Mouse (Mus musculus) kidney, adult 8-10 months (tissue): ENCODE data around the gene Enho.

Experiments
- DNase-seq, 2 experiments: peaks; one replicate each; pipeline ENCODE4 v3.0.0; 2022

Gene Enho

DNA sequence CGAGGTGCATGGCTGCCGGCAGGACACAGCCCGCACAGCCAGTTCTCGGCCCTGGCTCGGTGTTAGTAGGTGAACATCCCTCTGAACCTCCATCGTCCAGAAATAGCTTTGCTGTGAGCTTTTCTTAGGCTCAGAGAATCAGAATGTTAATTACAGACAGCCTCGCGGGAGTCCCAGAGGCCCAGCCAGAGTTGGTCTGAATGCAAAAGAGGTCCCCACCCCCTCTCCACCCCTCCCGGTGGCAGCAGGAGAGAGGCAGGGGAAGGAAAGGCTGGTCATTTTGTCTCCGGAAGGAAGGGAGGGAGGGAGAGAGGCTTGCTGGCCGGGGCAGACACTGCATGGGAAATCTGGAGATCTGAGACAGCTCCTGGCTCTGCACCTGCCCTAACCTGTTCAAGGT lies 8.7 kb downstream of the Enho start:
- peak; percentile 38 for DNase-seq

DNA sequence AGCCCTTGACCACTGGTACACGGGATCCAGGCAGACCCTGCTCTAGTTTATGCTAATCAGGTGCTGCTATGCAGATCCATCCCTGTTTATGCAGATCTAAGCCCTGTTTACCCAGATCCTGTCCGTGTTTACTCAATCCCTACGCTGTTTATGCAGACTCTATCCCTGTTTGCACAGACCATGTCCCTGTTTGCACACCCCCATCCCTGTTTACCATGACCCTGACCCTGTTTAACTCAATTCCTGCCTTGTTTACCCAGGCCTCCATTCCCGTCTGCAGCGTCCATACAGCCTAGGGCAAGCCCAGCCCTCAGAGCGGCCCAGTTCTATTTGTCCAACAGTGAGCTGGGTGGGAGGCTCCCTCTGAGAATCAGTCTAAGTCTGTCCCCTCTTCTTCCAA lies 9.9 kb downstream of the Enho start:
- no peak for DNase-seq

DNA sequence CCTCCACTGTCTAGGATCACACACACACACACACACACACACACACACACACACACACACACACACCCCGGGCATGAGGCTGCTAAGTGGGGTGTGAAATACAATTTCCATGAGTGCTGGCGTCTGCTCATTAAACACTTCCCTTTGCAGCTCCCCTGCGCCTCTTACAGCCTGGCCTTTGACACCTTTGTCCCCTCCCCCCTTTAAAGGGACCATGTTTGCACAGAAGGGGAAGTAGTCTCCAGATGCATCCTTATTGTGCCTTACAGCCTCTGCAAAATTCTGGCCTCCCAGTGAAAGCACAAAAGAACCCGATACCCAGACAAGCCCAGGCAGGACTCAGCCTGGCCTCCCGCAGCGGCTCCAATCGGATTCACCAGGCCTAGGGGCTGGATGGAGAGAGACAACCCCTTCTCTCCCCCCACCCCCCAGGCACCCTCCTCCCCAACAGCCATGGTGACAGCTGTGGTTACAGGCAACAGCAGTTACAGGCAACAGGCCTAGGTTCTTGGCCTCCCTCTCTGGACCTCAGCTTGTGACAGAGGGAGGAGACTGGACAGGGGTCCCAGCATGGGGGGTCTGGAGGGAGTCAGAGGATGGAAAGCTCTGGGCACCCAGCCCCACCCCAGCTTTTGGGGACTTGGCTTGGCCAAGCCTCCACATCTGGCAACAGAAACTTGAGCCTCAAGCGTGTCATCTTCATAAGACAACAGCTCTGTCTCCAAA lies 11.8 kb downstream of the Enho start:
- no peak for DNase-seq

DNA sequence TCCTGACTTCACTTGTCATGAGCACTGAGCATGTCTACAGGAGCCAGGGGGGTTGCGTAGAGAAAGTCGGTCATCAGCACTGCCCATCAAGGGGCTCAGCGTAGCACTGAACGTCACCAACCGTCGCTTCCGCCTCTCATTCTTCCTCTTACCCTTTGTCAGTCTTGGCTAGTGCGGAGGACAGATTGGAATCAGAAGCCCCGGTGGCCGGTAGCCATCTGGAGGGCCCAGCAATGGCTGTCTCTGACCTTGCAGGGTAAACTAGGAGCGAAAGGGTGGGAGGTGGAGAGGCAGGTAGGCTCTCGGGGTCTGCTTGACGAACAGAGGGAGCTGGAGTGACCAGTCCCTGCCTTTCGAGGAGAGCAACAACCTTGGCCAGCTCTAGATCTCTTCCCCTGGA lies 18.1 kb downstream of the Enho start:
- no peak for DNase-seq

DNA sequence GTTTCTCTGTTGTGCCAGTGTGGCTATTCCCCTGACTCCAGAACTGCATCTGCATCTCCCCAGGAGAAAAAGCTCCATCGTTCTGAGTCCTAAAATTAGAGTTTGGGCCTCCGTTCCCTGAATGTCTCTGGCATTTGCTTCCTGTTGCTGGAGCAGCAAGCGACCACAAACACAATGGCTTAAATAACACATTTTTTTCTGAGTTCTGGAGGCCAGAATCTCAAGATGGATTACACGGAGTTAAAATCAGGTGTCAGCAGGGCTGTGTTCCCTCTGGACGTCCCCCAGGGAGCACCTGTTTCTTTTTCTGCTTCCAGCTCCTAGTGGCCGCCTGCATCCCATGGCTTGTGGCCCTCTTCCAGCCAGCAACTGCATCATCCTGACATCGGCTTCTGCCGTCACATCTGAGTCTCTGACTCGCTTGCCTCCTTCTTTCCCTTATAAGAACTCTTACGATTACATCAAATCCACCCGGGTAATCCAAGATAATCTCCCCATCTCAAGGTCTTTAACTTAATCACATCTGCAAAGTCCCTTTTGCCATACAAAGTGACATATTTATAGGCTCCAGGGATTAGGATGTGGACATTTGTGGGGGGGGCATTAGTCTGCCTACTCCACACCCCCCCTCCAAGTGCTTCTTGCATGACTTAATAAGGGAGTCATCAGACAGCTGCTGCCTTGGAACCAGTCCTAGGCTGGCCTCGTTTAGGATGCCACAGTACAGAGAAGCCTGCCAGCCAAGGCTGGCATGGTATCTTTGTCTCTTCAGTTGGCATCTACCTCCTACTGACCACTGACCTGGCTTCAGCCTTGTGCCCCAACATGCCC lies 21.0 kb downstream of the Enho start:
- DNase-seq = no peak

DNA sequence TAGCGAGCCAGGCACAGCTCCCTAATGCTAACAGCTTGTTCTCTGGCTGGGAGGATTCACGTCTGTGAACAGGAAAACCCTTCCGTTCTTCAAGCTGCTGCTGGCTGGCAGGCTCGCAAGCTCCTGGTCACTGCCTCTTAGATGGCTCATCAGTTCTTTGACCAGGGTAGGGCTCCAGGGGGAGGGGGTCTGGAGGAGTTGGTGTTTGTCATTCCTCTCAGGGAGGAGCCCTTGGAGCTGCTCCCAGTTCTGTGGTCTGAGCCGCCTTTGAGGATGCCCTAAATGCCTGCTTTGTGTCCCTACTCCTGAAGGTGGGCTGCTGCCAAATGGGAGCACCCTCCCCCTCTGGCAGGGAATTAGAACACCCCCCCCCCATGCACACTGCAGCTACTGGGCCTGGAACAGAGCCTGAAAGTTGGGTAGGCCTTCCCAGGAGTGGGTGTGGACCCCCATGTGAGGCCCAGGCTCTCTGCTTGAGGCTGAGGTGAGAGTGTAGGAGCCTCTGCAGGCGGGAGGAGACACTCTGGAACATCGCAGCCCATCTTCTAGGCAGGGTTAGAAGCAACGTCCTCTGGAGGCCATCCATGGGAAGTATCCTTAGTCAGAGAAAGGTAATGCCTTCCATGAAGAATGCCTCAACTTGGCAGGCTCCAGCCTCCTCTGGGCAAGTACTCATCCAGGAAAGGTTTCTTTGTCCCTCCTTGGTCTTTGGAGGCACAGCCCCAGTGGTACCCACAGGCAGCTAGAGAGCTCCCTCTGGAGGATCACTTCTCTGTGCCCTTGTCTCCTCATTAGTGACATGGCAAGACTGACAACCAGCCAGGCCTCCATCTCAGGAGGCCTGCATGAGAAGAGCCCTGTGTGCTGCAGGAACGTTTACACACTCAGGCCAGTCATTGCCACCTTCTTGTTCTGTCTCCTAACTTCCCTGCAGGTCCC lies 24.2 kb downstream of the Enho start:
- no peak for DNase-seq

DNA sequence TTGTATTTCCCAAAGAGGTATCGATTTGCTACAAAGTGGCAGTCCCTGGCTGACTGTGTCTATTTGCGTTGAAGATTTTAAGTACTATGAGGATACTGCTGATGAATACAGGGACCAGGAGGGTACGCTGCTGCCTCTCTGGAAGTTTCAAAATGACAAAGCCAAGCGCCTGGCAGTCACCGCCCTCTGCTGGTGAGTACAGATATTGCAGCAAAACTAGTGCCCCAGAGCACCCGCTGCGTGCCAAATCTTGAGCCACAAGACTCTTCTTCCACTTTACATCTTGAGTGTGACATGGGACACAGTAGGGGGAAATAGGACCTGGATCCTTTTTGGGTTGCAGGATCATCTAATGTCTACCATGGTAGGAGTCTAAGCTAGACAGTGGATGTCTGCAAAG lies 26.0 kb downstream of the Enho start:
- peak; percentile 51 to 79 for DNase-seq

DNA sequence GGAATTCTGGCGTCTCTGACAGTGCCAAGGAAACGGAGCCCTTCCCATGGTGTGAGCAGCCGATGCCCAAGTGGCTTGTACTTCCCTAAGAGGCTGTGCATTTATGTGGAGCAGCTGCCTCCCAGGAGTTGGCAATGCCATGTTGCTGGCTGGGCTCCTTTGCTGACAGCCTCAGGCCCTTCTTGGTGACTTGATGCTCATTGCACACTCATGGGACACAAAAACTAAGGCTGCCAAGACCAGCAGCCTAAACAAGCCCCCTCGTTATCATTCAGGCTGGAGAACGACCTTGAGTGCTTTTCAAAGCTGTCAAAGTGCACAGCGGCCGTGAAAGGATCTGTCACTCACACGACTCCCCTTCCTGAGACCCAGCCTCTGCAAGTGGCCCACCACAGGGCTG lies 28.0 kb downstream of the Enho start:
- no peak for DNase-seq

DNA sequence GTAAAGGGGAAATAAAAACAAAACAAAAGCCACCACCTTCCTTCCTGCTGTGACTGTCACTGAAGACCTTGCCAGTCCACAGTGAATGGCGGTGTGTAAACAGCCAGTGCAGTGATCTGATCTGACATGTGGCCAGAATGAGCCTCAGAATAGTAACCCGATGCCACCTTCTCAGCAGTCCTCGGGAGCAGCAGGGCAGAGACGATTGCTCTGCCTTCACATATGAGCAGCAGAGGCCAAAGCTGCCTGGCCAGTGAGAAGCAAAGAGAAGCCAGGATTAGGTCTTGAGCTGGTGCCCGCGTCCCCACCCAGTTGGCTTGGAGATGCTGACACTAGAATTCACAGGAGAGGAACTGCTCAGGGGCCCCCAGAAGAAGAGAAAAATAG lies 29.5 kb downstream of the Enho start:
- no peak for DNase-seq

DNA sequence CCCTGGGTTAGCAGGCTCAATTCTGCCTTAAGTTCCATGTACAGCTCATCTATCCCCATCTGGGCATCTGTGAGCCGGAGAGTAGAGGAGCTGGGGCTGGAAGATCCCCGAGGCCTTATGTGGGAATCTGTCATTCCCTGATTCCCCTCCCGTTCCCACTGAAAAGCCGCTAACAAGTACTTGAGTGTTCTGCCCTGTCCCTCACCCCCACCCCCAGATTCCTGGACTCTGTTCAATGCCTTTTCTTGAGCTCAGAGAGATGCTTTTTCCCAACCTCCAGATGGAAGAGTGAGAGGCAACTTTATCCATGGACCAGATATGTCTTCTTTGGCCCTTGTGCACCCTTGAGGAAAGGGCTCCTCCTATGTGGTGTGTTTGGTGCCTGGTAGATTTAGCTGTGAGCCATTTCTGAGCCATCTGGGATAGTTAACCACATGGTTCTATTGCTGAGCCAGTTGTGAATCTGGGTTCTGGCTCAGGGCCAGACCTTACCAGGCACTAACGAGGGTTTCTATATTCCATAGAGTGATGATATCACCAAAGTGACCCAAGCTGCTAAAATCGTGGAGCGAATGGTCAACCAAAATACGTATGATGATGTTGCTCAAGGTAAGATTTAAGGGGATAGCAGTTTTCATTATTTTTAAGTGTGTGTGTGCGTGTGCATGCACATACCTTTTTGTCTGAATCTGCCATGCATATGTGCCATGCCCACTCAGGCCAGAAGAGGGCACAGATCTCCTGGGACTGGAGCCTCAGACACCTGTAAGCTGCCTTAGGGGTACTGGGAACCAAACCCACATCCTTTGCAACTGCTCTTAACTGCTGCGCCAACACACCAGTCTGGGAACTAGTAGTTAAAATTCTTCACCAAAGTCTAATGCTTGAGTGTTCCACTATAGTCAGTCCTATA lies 30.2 kb downstream of the Enho start:
- DNase-seq = no peak

DNA sequence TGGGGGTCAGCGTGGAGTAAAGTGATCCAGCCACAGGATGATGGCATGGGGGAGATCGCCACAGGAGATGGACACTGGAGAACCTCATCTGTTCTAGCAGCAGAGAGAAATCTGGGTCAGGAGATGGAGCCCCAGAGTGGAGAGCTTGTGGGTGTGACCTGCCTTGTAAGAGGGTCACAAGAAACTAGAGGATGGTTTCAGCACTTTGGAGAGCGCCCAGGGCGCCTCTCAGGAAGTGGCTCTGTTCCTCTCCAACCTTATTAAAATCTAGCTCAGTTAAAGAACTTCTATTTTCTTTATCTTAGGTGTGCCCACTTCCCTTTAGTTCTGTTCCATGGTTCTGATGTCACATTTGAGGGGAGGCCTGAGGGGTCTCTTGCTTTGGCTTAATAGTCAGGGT lies 33.3 kb downstream of the Enho start:
- DNase-seq = peak; percentile 22 to 61

DNA sequence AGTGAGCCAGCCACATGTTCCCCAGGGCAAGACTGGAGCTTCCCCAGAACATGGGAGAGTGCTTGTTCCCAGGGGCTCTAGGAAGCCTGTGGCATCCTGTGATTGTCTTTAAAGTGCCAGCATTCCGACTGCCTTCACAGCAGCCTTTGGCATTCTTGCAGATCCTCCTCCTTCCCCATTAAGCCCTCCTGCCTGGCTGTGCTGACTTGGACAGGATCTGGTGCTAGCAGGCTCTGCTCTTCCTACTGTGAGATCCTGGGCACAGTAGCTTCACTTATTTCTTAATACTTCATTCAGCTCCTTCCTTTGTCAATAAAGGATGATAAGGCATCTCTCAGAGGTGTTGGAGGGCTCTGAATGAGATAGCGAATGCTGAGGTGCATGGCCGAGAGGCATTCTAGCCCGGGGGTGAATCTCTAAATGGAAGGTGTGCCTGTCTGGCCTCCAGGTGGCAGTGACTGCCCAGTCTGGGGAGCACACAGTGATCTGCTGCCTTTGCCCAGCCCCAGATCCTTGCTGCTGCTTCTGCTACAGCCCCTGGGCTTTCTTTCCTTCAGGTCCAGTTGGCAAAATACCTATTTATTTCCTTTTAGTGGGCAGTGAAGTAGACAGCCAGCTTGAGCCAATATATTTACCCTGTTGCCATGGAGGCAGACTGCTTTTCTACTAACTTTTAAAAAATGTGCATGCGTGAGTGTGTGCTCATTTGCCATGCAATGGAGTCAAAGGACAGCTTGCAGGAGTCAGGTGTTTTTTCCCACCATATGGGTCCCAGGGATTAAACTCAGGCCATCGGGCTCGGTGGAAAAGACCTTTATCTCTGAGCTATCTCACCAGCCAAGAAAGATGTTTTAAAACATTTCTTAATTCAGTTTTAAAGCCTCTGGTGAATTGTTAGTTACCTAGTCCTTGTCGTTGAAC lies 35.4 kb downstream of the Enho start:
- DNase-seq = peak in 1 of 2 experiments; percentile 22

DNA sequence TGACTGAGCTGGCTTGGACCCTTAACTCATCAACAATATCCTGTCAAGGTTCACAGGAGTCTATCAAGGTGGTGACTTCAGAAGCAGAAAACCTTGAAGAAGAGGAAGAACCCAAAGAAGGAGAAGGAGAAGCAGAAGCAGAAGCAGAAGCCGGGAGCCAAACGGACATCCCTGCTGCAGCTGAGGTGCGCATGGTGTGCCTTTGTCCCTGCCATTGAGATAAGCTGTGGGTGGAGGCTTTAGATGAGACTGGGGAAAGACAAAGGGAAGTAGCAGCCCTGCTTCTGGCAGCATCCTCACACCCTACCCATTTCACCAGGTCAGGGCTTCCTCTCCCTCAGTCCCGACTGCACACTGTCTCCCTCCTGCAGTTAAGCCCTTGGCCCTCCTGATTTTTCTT lies 37.3 kb downstream of the Enho start:
- DNase-seq = no peak
